Mouse (Mus musculus) bone marrow, adult 2 months (tissue): Measurements from ENCODE around the gene Cenps.

Source experiments
- CTCF ChIP-seq: fragments of 200-500 bp; IDR thresholded peaks from 2 replicates; pipeline ENCODE4 v1.5.1; 2011; ENCODE audit warnings: low read length, control low read depth; ENCODE audit not compliant: control insufficient read depth, insufficient read depth
- POLR2A ChIP-seq: fragments of 200-500 bp; IDR thresholded peaks from 2 replicates; pipeline ENCODE4 v1.6.1; 2011; ENCODE audit warnings: low read depth, mild to moderate bottlenecking, control low read depth, low read length, borderline replicate concordance; ENCODE audit not compliant: control insufficient read depth

DNA sequence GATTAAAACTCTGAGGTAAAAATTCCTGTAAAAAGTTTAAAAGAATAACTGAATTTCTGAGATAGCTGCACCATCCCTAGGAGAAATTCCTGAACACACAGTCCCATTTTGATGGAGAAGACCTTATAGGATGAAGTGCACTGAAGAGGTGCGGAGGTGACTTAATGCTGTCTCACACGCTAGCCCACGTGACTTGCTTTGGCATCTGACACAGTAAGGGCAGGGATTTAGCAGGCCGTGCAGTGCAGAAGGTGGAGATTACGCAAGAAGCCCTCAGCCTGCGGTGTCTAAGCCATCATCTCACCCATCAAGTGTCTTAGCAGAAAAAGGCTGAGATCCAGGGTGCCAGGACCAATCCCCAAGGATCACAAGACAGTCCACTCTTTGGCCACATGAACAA is 23.7 kb upstream of the Cenps start:
- no peak for TF ChIP-seq CTCF
- no peak for TF ChIP-seq POLR2A
